Mouse (Mus musculus) bone marrow, adult 2 months (tissue): Measurements from ENCODE around the gene Kcnn1.

ENCODE experiments used
- CTCF ChIP-seq: fragments of 200-500 bp; IDR thresholded peaks from 2 replicates; pipeline ENCODE4 v1.5.1; 2011; ENCODE audit warnings: low read length, control low read depth; ENCODE audit not compliant: control insufficient read depth, insufficient read depth
- POLR2A ChIP-seq: fragments of 200-500 bp; IDR thresholded peaks from 2 replicates; pipeline ENCODE4 v1.6.1; 2011; ENCODE audit warnings: low read depth, mild to moderate bottlenecking, control low read depth, low read length, borderline replicate concordance; ENCODE audit not compliant: control insufficient read depth

GRCm38 (mm10) chr8:70898661-70899198 lies 35.7 kb upstream of the Kcnn1 start:
- no peak for TF ChIP-seq POLR2A
- no peak for TF ChIP-seq CTCF
